Mouse (Mus musculus) heart, embryonic 14.5 days (tissue): Measurements from ENCODE around the gene Gm37240. TPM values are rescaled to one million over a fixed set of nuclear protein-coding genes. Genes with fewer than 3 reads are reported as not detected.

ENCODE experiments used
- ATAC-seq: fragments of 200-750 bp; cut with Nextera tagmentation; 2 replicates; pipeline ENCODE4 v1.8.0; 2017; ENCODE audit warnings: low read depth, moderate TSS enrichment; ENCODE audit not compliant: insufficient number of reproducible peaks, insufficient read depth, low FRiP score
- H3K27ac ChIP-seq, 2 experiments: fragments of 200-500 bp in 1 of 2; fragments of 300-500 bp in 1 of 2; sonication (generic) in 1 of 2; replicated peaks in 1 of 2; 2 replicates each; pipeline ENCODE4 v1.5.1; 2012 to 2014; ENCODE audit warnings: low read depth in 2 of 2, low read length in 2 of 2, control low read depth in 1 of 2, mild to moderate bottlenecking in 1 of 2, mixed read lengths in 1 of 2; ENCODE audit not compliant: control insufficient read depth in 1 of 2, insufficient read depth in 1 of 2
- H3K27me3 ChIP-seq: fragments of 300-500 bp; sonication (generic); 2 replicates; pipeline ENCODE4 v1.6.1; 2014; ENCODE audit warnings: mild to moderate bottlenecking, low read length, control low read depth; ENCODE audit not compliant: control insufficient read depth, insufficient read depth
- H3K36me3 ChIP-seq: fragments of 300-500 bp; sonication (generic); 2 replicates; pipeline ENCODE4 v1.6.1; 2014; ENCODE audit warnings: mild to moderate bottlenecking, control low read depth, low read length, mixed read lengths; ENCODE audit not compliant: control insufficient read depth, insufficient read depth
- H3K4me1 ChIP-seq, 2 experiments: fragments of 200-500 bp in 1 of 2; fragments of 300-500 bp in 1 of 2; sonication (generic) in 1 of 2; 2 replicates each; pipeline ENCODE4 v1.6.1; 2012 to 2014; ENCODE audit warnings: low read length in 2 of 2, control low read depth in 1 of 2, mixed read lengths in 1 of 2; ENCODE audit not compliant: control insufficient read depth in 2 of 2, insufficient read depth in 2 of 2
- H3K4me2 ChIP-seq: fragments of 300-500 bp; sonication (generic); 2 replicates; pipeline ENCODE4 v1.6.1; 2014; ENCODE audit warnings: mild to moderate bottlenecking, low read length
- H3K4me3 ChIP-seq, 2 experiments: fragments of 200-500 bp in 1 of 2; fragments of 300-500 bp in 1 of 2; sonication (generic) in 1 of 2; 2 replicates each; pipeline ENCODE4 v1.5.1; 2012 to 2014; ENCODE audit warnings: low read length in 2 of 2, mild to moderate bottlenecking in 2 of 2, control low read depth in 1 of 2, low read depth in 1 of 2, moderate library complexity in 1 of 2; ENCODE audit not compliant: control insufficient read depth in 1 of 2, insufficient read depth in 1 of 2
- H3K9ac ChIP-seq: fragments of 300-500 bp; sonication (generic); 2 replicates; pipeline ENCODE4 v1.6.1; 2014; ENCODE audit warnings: mild to moderate bottlenecking, low read length
- H3K9me3 ChIP-seq: fragments of 300-500 bp; sonication (generic); 2 replicates; pipeline ENCODE4 v1.6.1; 2016; ENCODE audit warnings: low read length, control low read depth; ENCODE audit not compliant: control insufficient read depth
- WGBS: fragments of 180-500 bp; shearing (Covaris S2); extraction: QIAGEN DNeasy Blood & Tissue Kit; methylation state at CpG from one replicate; pipeline ENCODE4 v1.1.7; 2014; 5-methylcytosine and 5-hydroxymethylcytosine counted together
- polyA plus RNA-seq: library from polyadenylated mRNA; unstranded; fragments of >200 nt; fragmentation: Nextera tagmentation; extraction: Ambion mirVana; gene quantifications from 2 replicates; pipeline ENCODE4 v1.2.1, GENCODE M21; 2014

Gm37240 gene
- polyA plus RNA-seq, 1 experiment from 2014 or later = 12.3 TPM

- peaks cover 19 to 29% of the 10 kb centered on the region in 2 experiments for H3K4me1 ChIP-seq
- H3K36me3 ChIP-seq = no peaks in the 10 kb centered on the region
- WGBS = 42% methylated on average over 3 of the region's 3 CpGs
- no peak overlapping the region for H3K4me2 ChIP-seq
- no peak overlapping the region for H3K9ac ChIP-seq
- H3K4me3 ChIP-seq = no peak overlapping the region
- no peaks in the 10 kb centered on the region for H3K27me3 ChIP-seq
- no peak overlapping the region for H3K27ac ChIP-seq
- ATAC-seq = no peak
- no peaks in the 10 kb centered on the region for H3K9me3 ChIP-seq
Observed at GRCm38 (mm10) chr3:85666166-85666565, 221.2 kb downstream of the Gm37240 start.

GRCm38 (mm10) chr3:85664591-85665171 lies 222.6 kb downstream of the Gm37240 start:
- peaks cover 18 to 32% of the 10 kb centered on the region in 2 experiments for H3K4me1 ChIP-seq
- H3K9ac ChIP-seq = no peak overlapping the region
- H3K27me3 ChIP-seq = no peaks in the 10 kb centered on the region
- H3K36me3 ChIP-seq = no peaks in the 10 kb centered on the region
- WGBS = 79% methylated on average over 10 of the region's 10 CpGs
- no peak overlapping the region for H3K4me2 ChIP-seq
- ATAC-seq = no peak
- H3K27ac ChIP-seq = no peak overlapping the region
- no peaks in the 10 kb centered on the region for H3K9me3 ChIP-seq
- H3K4me3 ChIP-seq = no peak overlapping the region

GRCm38 (mm10) chr3:85663826-85664225 lies 223.5 kb downstream of the Gm37240 start:
- Histone ChIP-seq H3K4me2 (no peak overlapping the region), H3K27me3 (no peaks in the 10 kb centered on the region), H3K4me3 (no peak overlapping the region), H3K9me3 (no peaks in the 10 kb centered on the region), H3K27ac (no peak overlapping the region), H3K36me3 (no peaks in the 10 kb centered on the region), H3K9ac (no peak overlapping the region), H3K4me1 (peaks cover 23 to 41% of the 10 kb centered on the region in 2 experiments)
- WGBS = 79% methylated on average over 5 of the region's 5 CpGs
- ATAC-seq = no peak

GRCm38 (mm10) chr3:85661926-85662813 lies 225.1 kb downstream of the Gm37240 start:
- Histone ChIP-seq H3K9ac (no peak overlapping the region), H3K27me3 (no peaks in the 10 kb centered on the region), H3K9me3 (no peaks in the 10 kb centered on the region), H3K27ac (no peak overlapping the region), H3K4me3 (no peak overlapping the region), H3K4me1 (peaks cover 28 to 52% of the 10 kb centered on the region in 2 experiments), H3K4me2 (no peak overlapping the region), H3K36me3 (no peaks in the 10 kb centered on the region)
- 51% methylated on average over 10 of the region's 10 CpGs for WGBS
- no peak for ATAC-seq

- no peaks in the 10 kb centered on the region for H3K9me3 ChIP-seq
- ATAC-seq = no peak
- H3K36me3 ChIP-seq = peaks cover 7% of the 10 kb centered on the region; the same call in 1 of the 2 replicates
- whole genome bisulfite sequencing = 65% methylated on average over 7 of the region's 7 CpGs
- H3K27me3 ChIP-seq = no peaks in the 10 kb centered on the region
- H3K9ac ChIP-seq = no peak overlapping the region
- peak overlapping the region in 1 of 2 experiments; percentile 33; a peak in 1 of 4 replicates for H3K27ac ChIP-seq
- H3K4me3 ChIP-seq = no peak overlapping the region
- no peak overlapping the region for H3K4me2 ChIP-seq
- peaks cover 20 to 36% of the 10 kb centered on the region in 2 experiments for H3K4me1 ChIP-seq
Observed at GRCm38 (mm10) chr3:85659681-85660080, 227.6 kb downstream of the Gm37240 start.

- Histone ChIP-seq H3K36me3 (peaks cover 10% of the 10 kb centered on the region; the same call in 1 of the 2 replicates), H3K4me2 (no peak overlapping the region), H3K9me3 (no peaks in the 10 kb centered on the region), H3K27ac (no peak overlapping the region), H3K27me3 (no peaks in the 10 kb centered on the region), H3K4me3 (no peak overlapping the region), H3K9ac (no peak overlapping the region), H3K4me1 (peaks cover 22 to 38% of the 10 kb centered on the region in 2 experiments)
- 91% methylated on average over 3 of the region's 3 CpGs for WGBS
- ATAC-seq = no peak
Observed at GRCm38 (mm10) chr3:85655538-85655937, 231.8 kb downstream of the Gm37240 start.

- WGBS = 34% methylated on average over 4 of the region's 4 CpGs
- Histone ChIP-seq H3K9me3 (no peaks in the 10 kb centered on the region), H3K27ac (peak overlapping the region in 1 of 2 experiments; percentile 30; a peak in 2 of 4 replicates), H3K9ac (peak overlapping the region; percentile 34), H3K4me2 (peak overlapping the region; percentile 11; the same call in 1 of the 2 replicates), H3K27me3 (no peaks in the 10 kb centered on the region), H3K36me3 (peaks cover 15% of the 10 kb centered on the region; the same call in 1 of the 2 replicates), H3K4me3 (no peak overlapping the region), H3K4me1 (peaks cover 10 to 28% of the 10 kb centered on the region in 2 experiments; a peak in 3 of 4 replicates)
- no peak for ATAC-seq
Observed at GRCm38 (mm10) chr3:85652727-85653665, 234.3 kb downstream of the Gm37240 start.
